Mouse (Mus musculus) myocyte (in vitro differentiated cells): ENCODE data around the gene Wdr20. TPM values are rescaled to one million over a fixed set of nuclear protein-coding genes. Genes with fewer than 3 reads are reported as not detected.

Experiments used
- H3K27me3 ChIP-seq: one replicate; pipeline ENCODE4 v1.6.1; 2011; ENCODE audit not compliant: control insufficient read depth, insufficient read depth, insufficient read length
- H3K36me3 ChIP-seq: one replicate; pipeline ENCODE4 v1.6.1; 2011; ENCODE audit not compliant: control insufficient read depth, insufficient read depth
- H3K4me2 ChIP-seq: one replicate; pipeline ENCODE4 v1.6.1; 2011; ENCODE audit warnings: low read depth, control low read depth
- H3K4me3 ChIP-seq: one replicate; pipeline ENCODE4 v1.5.1; 2011; ENCODE audit warnings: mild to moderate bottlenecking, control low read depth, moderate library complexity
- H3K79me2 ChIP-seq: one replicate; pipeline ENCODE4 v1.6.1; 2011; ENCODE audit not compliant: control insufficient read depth, insufficient read depth
- H3ac ChIP-seq: one replicate; pipeline ENCODE4 v1.6.1; 2011; ENCODE audit not compliant: control insufficient read depth, insufficient read length
- CEBPB ChIP-seq: IDR thresholded peaks from 2 replicates; pipeline ENCODE4 v1.6.1; 2011; ENCODE audit warnings: mild to moderate bottlenecking, moderate library complexity; ENCODE audit not compliant: poor library complexity, insufficient read depth, severe bottlenecking
- E2F4 ChIP-seq: IDR thresholded peaks from one replicate; pipeline ENCODE4 v1.6.1; 2011; ENCODE audit warnings: mild to moderate bottlenecking, control low read depth, moderate library complexity; ENCODE audit not compliant: insufficient read depth
- MAX ChIP-seq: IDR thresholded peaks from one replicate; pipeline ENCODE4 v1.6.1; 2011; ENCODE audit warnings: low read depth, mild to moderate bottlenecking, control low read depth
- MYOD1 ChIP-seq, 3 experiments: IDR thresholded peaks; one replicate each; pipeline ENCODE4 v1.6.1; 2011; ENCODE audit warnings: control low read depth in 2 of 3, low read depth in 2 of 3, mild to moderate bottlenecking in 2 of 3, moderate library complexity in 1 of 3; ENCODE audit not compliant: insufficient read length in 2 of 3, control insufficient read depth in 1 of 3
- MYOG ChIP-seq, 3 experiments: IDR thresholded peaks; one replicate each; pipeline ENCODE4 v1.6.1; 2011; ENCODE audit warnings: control low read depth in 2 of 3, low read depth in 2 of 3, mild to moderate bottlenecking in 2 of 3; ENCODE audit not compliant: insufficient read length in 2 of 3, control insufficient read depth in 1 of 3, insufficient read depth in 1 of 3
- POLR2A ChIP-seq: IDR thresholded peaks from one replicate; pipeline ENCODE4 v1.6.1; 2011; ENCODE audit warnings: low read depth, mild to moderate bottlenecking, control low read depth, moderate library complexity; ENCODE audit not compliant: insufficient read length
- POLR2AphosphoS2 ChIP-seq: IDR thresholded peaks from one replicate; pipeline ENCODE4 v1.6.1; 2011; ENCODE audit warnings: low read depth, control low read depth; ENCODE audit not compliant: insufficient read length
- REST ChIP-seq: IDR thresholded peaks from one replicate; pipeline ENCODE4 v1.6.1; 2011; ENCODE audit warnings: mild to moderate bottlenecking, control low read depth, moderate library complexity; ENCODE audit not compliant: insufficient read depth, insufficient read length
- SRF ChIP-seq: IDR thresholded peaks from one replicate; pipeline ENCODE4 v1.6.1; 2011; ENCODE audit warnings: low read depth; ENCODE audit not compliant: control insufficient read depth, insufficient read length
- TCF12 ChIP-seq: IDR thresholded peaks from one replicate; pipeline ENCODE4 v1.6.1; 2011; ENCODE audit warnings: mild to moderate bottlenecking, control low read depth; ENCODE audit not compliant: poor library complexity, insufficient read depth, severe bottlenecking
- TCF3 ChIP-seq: IDR thresholded peaks from one replicate; pipeline ENCODE4 v1.6.1; 2011; ENCODE audit warnings: low read depth, control low read depth; ENCODE audit not compliant: insufficient read length
- USF1 ChIP-seq: IDR thresholded peaks from one replicate; pipeline ENCODE4 v1.6.1; 2011; ENCODE audit warnings: low read depth, mild to moderate bottlenecking, control low read depth, moderate library complexity
- polyA plus RNA-seq: library from polyadenylated mRNA; unstranded; fragments of >200 nt; fragmentation: generic; extraction: Trizol; gene quantifications from one replicate; pipeline ENCODE4 v1.2.1, GENCODE M21; 2012; ENCODE audit warnings: missing spikeins

The Wdr20 gene
- polyA plus RNA-seq, 1 experiment: 13.9 TPM

GRCm38 (mm10) chr12:110796748-110797147 is 59.0 kb downstream of the Wdr20 start:
- Histone ChIP-seq H3K36me3 (no peaks in the 10 kb centered on the region), H3ac (no peak overlapping the region), H3K4me3 (no peak overlapping the region), H3K27me3 (no peaks in the 10 kb centered on the region), H3K79me2 (peaks cover 5% of the 10 kb centered on the region), H3K4me2 (peak overlapping the region; percentile 49)
- TF ChIP-seq MYOD1 (IDR thresholded peaks at IDR 0.05; ENCODE audit: control insufficient read depth in 1 of 3, insufficient read length in 2 of 3, low read depth in 2 of 3) (no peak), POLR2A (no peak), CEBPB (no peak), MYOG (IDR thresholded peaks at IDR 0.05; ENCODE audit: control insufficient read depth in 1 of 3, insufficient read depth in 1 of 3, insufficient read length in 2 of 3, low read depth in 2 of 3) (no peak), TCF3 (no peak), MAX (no peak), REST (no peak)

- Histone ChIP-seq H3K36me3 (no peaks in the 10 kb centered on the region), H3K27me3 (no peaks in the 10 kb centered on the region), H3K4me2 (peak overlapping the region; percentile 68), H3K4me3 (no peak overlapping the region), H3K79me2 (peaks cover 5% of the 10 kb centered on the region), H3ac (no peak overlapping the region)
- TF ChIP-seq MYOG (IDR thresholded peaks at IDR 0.05; ENCODE audit: control insufficient read depth in 1 of 3, insufficient read depth in 1 of 3, insufficient read length in 2 of 3, low read depth in 2 of 3) (peak in 2 of 3 experiments; percentile 72 to 76), REST (no peak), TCF3 (no peak), SRF (no peak), TCF12 (no peak), POLR2A (no peak), E2F4 (no peak), CEBPB (no peak), MYOD1 (IDR thresholded peaks at IDR 0.05; ENCODE audit: control insufficient read depth in 1 of 3, insufficient read length in 2 of 3, low read depth in 2 of 3) (peak in 2 of 3 experiments; percentile 61 to 80), POLR2AphosphoS2 (no peak)
Observed at GRCm38 (mm10) chr12:110797202-110797601, 59.5 kb downstream of the Wdr20 start.

GRCm38 (mm10) chr12:110797842-110798431 is 60.2 kb downstream of the Wdr20 start:
- TF ChIP-seq MYOD1 (IDR thresholded peaks at IDR 0.05; ENCODE audit: control insufficient read depth in 1 of 3, insufficient read length in 2 of 3, low read depth in 2 of 3) (peak in 2 of 3 experiments; percentile 26 to 76), REST (no peak), TCF3 (no peak), MYOG (IDR thresholded peaks at IDR 0.05; ENCODE audit: control insufficient read depth in 1 of 3, insufficient read depth in 1 of 3, insufficient read length in 2 of 3, low read depth in 2 of 3) (peak in 1 of 3 experiments; percentile 77), SRF (peak; percentile 81), CEBPB (0 out of 2 replicates have a peak, but pooled peaks have one; percentile 2), POLR2AphosphoS2 (peak; percentile 36)
- no peaks in the 10 kb centered on the region for H3K27me3 ChIP-seq
- peak overlapping the region; percentile 68 for H3K4me2 ChIP-seq
- H3K36me3 ChIP-seq: no peaks in the 10 kb centered on the region
- H3ac ChIP-seq: no peak overlapping the region
- peaks cover 5% of the 10 kb centered on the region for H3K79me2 ChIP-seq
- no peak overlapping the region for H3K4me3 ChIP-seq

- Histone ChIP-seq H3K4me2 (no peak overlapping the region), H3K4me3 (no peak overlapping the region), H3ac (no peak overlapping the region), H3K79me2 (peaks cover 5% of the 10 kb centered on the region), H3K36me3 (no peaks in the 10 kb centered on the region), H3K27me3 (no peaks in the 10 kb centered on the region)
- TF ChIP-seq POLR2A (no peak), MYOG (IDR thresholded peaks at IDR 0.05; ENCODE audit: control insufficient read depth in 1 of 3, insufficient read depth in 1 of 3, insufficient read length in 2 of 3, low read depth in 2 of 3) (no peak), CEBPB (no peak), TCF12 (no peak), TCF3 (no peak), MYOD1 (IDR thresholded peaks at IDR 0.05; ENCODE audit: control insufficient read depth in 1 of 3, insufficient read length in 2 of 3, low read depth in 2 of 3) (no peak), REST (no peak), POLR2AphosphoS2 (no peak), USF1 (no peak), E2F4 (no peak), SRF (no peak), MAX (no peak)
Observed at GRCm38 (mm10) chr12:110799226-110799625, 61.5 kb downstream of the Wdr20 start.
